Mouse (Mus musculus) splenic B cell, adult 2 months (primary cell): ENCODE results near the gene Gm17087.

Experiments
- DNase-seq: peaks from one replicate; pipeline ENCODE4 v3.0.0-alpha.2; 2011; ENCODE audit warnings: low read depth, low spot score
- H3K27me3 ChIP-seq: 2 replicates; pipeline ENCODE4 v1.6.1; 2012; ENCODE audit warnings: mild to moderate bottlenecking, low read length, moderate library complexity, mixed read lengths; ENCODE audit not compliant: control insufficient read depth, poor library complexity, insufficient read depth, severe bottlenecking
- H3K36me3 ChIP-seq: 2 replicates; pipeline ENCODE4 v1.6.1; 2012; ENCODE audit warnings: mild to moderate bottlenecking, low read length, moderate library complexity, mixed read lengths; ENCODE audit not compliant: control insufficient read depth, poor library complexity, insufficient read depth, severe bottlenecking

Gene Gm17087

DNA sequence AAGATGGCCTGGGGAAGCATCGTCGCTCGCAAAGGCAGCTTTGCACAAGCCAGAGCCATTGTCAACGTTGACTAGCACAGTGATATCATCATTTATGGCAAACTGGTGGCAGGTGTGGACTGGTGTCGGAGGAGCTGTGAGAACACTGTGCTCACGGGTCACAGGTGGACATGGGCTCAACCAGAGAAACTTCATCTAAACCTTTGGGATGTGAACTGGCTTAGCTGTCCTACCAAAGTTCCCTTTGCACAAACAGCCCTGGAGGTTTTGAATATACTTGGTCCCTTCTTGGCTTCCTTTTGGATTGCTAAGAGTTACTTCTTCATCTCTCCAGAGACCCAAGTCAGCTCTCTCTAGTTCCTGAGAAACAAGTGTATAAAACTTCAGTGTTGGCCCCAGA is at the start of gene Gm17087:
Gm17087 (minus strand) TSS at position 101 of the 400 bp plus-strand sequence.
- Histone ChIP-seq H3K36me3 (no peaks in the 10 kb centered on the region), H3K27me3 (no peaks in the 10 kb centered on the region)
- no peak for DNase-seq

DNA sequence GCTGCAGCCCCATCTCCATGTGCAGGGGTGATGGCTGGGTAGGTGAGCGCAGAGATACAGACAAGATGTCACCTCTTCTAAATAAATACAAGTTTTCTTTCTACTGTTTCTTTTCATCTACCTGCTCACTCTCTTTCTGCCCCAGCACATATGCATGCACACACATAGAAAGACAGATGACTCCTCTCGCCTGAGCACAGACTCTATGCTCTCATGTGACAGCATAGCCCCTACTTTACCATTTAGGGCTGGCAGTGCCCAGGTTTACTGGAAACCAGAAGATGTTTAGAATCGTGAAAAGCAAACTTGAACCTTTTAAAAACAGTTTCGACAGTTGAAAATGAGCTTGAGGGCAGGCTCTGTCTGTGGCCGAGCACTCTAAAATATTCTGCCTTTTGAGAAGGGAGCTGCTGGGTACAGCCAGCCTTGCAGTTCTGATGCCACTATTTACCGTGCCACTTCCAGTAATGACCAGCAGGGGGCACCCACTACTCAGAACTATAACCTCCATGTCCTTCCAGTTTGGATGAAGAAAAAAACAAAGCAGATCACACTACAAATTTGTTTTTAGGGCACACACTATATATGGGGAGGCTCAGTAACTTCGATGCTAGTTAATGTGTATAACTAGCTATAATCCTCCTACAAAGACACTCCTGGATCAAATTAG is 47.3 kb upstream of the Gm17087 start:
- Histone ChIP-seq H3K27me3 (no peaks in the 10 kb centered on the region), H3K36me3 (no peaks in the 10 kb centered on the region)
- DNase-seq, result peak; percentile 61

DNA sequence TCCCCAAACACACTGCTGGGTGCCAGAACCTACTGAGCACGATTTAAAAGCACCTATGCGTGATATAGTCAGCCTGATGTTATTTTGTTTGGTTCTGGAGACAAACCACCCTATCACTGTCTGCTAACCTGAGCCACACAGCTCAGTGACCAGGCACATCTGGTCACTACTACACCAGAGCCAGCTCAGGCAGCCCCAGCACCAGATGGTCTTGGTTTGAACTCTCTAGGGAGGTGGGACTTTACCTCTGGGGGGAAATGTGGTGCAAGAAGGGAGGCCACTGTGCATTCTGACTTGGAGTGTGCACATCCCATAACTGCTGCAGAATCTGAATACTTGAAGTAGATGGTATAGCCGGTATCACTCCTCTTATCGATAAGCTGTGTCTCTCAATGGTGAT is 45.2 kb upstream of the Gm17087 start:
- H3K36me3 ChIP-seq, result no peaks in the 10 kb centered on the region
- no peak for DNase-seq
- H3K27me3 ChIP-seq, result no peaks in the 10 kb centered on the region

DNA sequence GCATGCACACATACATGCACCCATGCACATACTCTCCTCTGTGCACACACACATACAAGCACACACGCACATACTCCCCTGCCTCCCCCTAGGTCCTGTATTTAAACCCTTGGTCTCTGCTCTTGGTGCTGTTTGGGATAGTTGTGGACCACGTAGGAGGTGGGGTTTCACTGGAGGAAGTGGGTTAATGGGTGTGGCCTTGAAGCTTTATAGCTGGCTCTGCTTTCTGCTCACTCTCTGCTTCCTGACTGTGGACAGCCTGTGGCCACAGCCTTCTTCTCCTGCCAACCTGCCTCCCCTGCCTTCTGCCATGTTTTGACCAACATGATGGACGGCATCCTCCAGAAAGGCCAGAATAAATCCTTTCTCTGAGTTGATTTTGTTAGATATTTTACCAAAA is 39.9 kb upstream of the Gm17087 start:
- DNase-seq, result no peak
- Histone ChIP-seq H3K27me3 (no peaks in the 10 kb centered on the region), H3K36me3 (no peaks in the 10 kb centered on the region)

DNA sequence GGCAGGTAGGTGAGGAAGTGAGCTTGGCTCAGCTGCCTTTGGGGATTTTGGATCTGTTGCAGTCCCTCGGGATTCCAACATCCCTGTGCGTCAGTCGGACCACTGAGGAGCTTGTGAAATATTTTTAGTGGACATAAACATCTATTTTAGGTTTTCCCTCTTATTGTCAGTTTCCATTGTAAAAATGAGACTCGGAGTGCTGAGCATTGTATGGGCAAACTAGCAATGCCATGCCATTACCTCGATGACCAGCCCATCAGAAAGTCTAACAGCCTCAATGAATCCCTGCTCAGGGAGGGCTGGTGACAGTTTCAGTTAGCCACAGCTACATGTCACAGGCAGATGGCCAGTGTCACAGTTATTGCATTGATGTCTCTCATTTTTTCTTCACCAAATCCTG is 39.2 kb upstream of the Gm17087 start:
- Histone ChIP-seq H3K36me3 (no peaks in the 10 kb centered on the region), H3K27me3 (no peaks in the 10 kb centered on the region)
- no peak for DNase-seq

DNA sequence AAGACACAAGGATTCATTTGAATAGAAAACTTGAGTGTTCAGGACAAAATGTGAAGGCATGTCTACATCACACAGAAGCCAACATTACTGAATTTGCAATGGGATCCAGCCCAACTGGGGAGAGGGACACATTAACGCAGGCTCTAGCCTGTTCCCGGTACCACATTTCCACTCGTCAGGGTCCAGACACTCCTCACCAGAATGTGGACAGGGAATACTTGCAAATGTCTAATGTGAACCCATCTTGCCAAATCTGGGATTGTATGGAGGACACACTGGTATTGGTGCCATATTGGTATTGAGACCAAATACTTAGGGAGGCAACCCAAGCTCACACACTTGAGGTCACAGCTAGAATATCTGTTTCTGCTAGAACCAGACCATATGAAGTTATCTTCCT is 36.2 kb upstream of the Gm17087 start:
- DNase-seq, result no peak
- Histone ChIP-seq H3K27me3 (no peaks in the 10 kb centered on the region), H3K36me3 (no peaks in the 10 kb centered on the region)

DNA sequence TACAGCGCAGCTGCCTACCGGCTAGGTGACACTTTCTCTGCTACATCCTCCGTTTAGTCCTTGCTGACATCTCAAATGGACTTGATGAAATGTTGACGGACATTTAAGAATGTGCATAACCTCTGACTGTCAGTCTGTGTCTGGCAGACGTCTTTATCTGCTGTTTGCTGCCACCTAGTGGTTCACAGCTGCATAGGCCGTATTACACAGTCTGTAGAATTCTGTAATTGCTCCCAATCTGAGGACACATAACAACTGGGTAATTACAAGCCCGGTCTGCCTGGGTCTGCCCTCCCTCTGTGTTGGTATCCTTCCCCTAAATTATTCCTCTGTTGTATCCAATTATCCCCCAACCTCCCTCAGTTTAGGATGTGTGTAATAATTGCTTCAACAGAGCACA is 31.0 kb upstream of the Gm17087 start:
- Histone ChIP-seq H3K36me3 (no peaks in the 10 kb centered on the region), H3K27me3 (no peaks in the 10 kb centered on the region)
- DNase-seq, result peak; percentile 61

DNA sequence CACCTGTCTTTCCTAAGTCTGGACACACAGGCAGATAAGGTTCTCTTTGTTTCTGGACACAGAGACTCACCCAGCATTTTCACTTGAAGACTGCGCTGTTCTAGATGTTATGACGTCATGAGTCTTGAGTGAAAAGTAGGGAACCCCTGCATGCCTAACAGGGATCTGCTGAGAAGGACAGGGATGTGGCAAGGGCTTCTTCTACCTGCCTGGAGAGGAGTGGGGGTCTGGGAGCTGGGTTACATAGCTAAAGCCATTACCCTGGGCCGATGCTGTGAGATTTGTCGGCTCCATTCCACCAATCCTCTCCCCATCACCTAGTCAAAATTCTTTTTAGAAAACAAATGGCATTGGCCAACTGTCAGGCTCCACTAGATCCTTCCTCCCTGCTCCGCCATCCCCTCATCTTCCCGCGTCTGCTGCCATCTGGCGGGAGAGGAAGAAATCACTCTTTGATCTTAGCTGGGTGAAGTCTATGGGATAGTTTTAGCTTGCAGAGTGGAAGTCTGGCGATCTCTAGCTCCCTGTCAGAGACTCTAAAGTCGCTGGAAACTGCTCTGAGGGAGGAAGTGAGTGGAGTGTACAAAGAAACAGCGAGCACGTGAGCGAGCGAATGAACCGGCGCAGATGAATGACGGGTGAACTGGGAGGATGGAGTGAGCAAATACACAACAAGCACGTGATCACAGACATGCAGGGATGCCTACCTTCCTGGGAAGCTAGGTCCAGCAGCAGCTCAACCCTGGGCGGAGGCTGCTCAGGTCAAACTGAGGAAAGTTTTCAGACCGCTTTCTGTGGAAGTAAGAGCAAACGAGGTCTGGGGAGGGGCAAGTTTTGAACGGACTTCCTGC is 25.9 kb upstream of the Gm17087 start:
- Histone ChIP-seq H3K36me3 (no peaks in the 10 kb centered on the region), H3K27me3 (no peaks in the 10 kb centered on the region)
- DNase-seq, result peak; percentile 43

DNA sequence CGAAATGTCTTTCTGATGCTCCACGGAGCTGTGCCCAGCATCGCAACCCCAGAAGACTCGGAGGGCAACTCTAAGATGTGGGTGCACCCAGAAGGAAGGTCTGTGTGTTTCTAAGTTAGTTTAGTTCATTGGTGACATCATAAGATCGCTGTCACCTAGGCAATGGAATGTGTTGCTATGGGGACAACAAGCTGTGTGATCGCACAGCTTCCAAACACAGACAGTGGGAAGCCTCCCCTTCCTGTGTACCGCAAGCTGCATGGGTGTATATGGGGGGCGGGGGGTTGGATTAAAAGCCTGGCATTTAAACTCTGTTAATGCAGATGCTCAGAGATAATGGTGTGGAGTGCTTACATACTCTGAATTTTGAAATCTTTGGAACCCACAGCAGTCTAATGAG is 14.8 kb upstream of the Gm17087 start:
- DNase-seq, result no peak
- Histone ChIP-seq H3K36me3 (no peaks in the 10 kb centered on the region), H3K27me3 (no peaks in the 10 kb centered on the region)

DNA sequence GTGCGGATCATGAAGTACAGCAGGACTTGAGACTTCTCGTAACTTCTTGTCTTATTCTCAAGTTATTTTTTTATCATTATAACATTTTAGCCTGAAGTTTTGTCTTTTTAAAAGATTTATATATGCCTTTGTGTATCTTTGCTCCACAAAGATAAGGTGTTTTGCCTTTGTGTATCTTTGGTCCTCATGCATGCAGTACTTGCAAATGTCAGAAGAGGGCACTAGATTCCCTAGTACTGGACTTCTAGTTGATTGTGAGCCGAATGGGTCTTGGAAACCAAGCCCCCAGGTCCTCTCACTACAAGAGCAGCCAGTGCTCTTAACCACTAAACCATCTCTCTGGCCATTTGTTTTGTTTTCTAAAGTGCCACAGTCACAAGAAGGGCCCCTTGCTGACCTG is 13.6 kb upstream of the Gm17087 start:
- no peaks in the 10 kb centered on the region for H3K27me3 ChIP-seq
- no peaks in the 10 kb centered on the region for H3K36me3 ChIP-seq
- peak; percentile 5 for DNase-seq

DNA sequence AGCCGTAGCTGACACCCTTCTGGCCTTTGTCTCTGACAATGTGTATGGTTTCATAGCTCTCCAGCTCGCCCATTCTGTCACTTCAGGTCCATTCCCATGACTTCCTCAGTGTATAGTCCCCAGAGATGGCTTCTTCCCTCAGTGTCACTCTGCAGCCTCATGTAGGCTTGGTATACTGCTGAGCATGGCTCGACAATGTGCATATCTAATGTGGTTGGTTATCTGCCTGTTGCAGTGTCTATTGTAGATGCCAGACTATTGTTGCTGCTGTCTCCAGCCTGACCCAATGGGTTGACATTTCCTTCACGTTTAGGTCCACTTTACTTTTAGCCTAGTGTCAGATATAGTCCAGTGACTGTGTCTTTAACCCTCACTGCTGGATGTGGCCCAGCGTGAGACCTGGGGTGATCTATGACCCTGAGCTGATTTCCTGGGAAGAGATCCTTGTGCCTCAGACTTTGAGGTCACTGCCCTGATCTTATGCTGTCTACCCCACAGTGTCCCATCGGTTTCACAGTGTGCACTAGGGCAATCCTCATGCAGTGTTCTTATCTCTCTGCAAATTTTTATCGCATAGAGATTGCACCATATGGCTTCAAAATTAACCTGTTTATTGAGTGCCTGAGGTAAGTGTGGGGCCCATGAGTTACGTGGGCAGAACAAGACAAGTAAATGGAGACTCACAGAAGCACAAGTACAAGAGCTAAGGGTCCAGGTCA is 7.0 kb upstream of the Gm17087 start:
- H3K27me3 ChIP-seq, result no peaks in the 10 kb centered on the region

DNA sequence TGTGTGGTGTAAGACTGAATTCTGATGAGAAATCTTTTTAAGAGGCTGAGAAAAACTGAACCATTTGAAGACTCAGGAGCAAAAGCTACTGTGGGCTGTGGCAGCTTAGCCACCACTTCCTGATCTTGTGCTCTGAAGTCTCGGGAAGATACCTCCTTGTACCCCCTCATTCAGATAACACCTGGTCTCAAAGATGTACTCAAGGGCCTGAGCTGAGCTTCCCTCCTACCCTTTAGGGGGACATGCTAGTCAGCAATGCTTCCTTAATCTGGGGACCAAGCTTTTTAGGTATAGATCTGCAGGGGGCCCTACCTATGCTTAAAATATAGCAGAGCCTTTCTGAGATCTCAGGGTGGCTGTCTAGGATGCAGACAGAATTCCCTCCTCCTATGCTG is 3.9 kb downstream of the Gm17087 start:
- no peak for DNase-seq
- no peaks in the 10 kb centered on the region for H3K36me3 ChIP-seq

More for the DNA sequence above, 7.0 kb upstream of the Gm17087 start:
- DNase-seq, result no peak
- H3K36me3 ChIP-seq, result no peaks in the 10 kb centered on the region

DNA sequence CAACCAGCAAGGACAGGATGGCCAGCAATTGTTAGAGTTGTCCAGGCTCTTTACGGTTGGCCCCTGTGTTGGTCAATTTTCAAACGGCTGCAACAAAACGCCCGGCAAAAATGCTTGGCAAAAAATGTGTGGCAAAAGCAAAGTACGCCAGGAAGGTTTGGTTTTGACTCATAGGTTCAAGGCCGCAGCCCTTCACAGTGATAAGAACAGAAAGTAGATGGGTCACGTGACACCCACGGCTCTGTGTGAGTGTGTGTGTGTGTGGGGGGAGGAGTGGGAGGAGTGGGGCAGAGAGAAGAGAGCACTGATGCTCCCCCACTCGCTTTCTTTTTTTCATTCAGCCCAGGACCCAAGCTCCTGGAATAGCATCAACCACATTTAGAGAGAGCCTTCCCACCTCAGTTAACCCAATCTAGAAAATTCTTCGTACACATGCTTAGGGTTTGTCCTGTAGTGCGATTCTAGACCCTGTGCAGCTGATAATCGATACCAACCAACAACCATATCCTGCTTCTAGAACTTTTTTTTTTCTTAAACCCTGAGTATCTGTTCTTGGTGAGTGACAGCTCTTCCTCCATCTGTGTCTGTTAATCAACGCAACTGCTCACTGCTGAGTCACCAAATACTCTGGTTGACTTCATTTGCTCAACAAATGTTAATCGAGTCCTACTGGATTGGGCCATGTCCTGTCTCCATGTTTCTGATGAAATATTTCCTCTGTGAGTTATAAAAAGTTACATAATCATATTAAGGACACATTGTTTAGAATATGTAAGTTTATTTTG is 4.5 kb downstream of the Gm17087 start:
- no peaks in the 10 kb centered on the region for H3K27me3 ChIP-seq
- H3K36me3 ChIP-seq, result no peaks in the 10 kb centered on the region
- no peak for DNase-seq

More for the DNA sequence above, 3.9 kb downstream of the Gm17087 start:
- no peaks in the 10 kb centered on the region for H3K27me3 ChIP-seq

DNA sequence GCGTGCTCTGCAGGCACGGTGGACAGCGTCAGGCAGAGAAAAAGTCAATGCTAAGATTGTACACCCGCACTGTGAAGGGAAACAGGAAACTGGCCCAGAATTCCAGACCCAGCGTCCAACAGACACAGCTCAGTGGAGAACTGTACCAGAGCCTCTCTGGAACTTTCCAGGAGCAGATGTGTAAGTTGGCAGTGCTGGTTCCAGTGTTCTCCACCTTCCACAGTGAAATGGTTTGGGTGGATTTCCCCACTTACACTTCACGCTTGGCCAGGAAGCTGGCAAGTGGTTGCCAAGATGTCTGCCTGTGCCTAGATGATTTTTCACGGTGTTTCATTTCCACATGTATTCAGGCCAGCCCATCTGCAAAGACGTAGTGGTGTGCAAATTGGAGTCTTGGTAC is 8.8 kb downstream of the Gm17087 start:
- H3K36me3 ChIP-seq, result no peaks in the 10 kb centered on the region
- no peak for DNase-seq
- no peaks in the 10 kb centered on the region for H3K27me3 ChIP-seq
